Mouse (Mus musculus) c-Kit-positive CD71-negative TER-119-negative erythroid progenitor cells, embryonic 14.5 days (primary cell): ENCODE data around the gene Reep6.

Experiments
- DNase-seq: peaks from one replicate; pipeline ENCODE4 v3.0.0-alpha.2; 2013; ENCODE audit warnings: low read depth

Reep6 gene

GRCm38 (mm10) chr10:80356001-80356682 lies 26.4 kb downstream of the Reep6 start, which contains the start of gene Plk5:
Plk5 (plus strand) TSS chr10:80356459.
- no peak for DNase-seq

GRCm38 (mm10) chr10:80356737-80357136 lies 27.0 kb downstream of the Reep6 start:
- DNase-seq: no peak

DNA sequence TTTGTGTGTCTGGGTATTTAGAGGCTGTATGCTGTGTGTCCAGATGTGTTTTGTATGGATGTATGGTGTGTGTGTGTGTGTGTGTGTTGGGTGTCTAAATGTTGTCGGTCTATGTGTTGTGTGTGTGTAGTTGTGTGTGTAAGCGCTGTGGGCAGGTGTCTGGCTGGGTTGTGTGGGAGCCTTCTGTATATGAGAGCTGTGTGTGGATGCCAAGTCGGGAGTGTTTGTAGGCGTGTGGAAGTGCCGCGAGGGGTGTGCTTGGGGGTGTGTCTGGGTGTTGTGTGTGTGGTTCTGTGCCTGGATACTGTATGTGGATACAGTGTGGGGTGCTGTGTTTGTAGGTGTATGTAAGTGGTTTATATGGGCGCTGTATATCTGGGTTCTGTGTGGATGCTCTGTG lies 27.6 kb downstream of the Reep6 start:
- no peak for DNase-seq

DNA sequence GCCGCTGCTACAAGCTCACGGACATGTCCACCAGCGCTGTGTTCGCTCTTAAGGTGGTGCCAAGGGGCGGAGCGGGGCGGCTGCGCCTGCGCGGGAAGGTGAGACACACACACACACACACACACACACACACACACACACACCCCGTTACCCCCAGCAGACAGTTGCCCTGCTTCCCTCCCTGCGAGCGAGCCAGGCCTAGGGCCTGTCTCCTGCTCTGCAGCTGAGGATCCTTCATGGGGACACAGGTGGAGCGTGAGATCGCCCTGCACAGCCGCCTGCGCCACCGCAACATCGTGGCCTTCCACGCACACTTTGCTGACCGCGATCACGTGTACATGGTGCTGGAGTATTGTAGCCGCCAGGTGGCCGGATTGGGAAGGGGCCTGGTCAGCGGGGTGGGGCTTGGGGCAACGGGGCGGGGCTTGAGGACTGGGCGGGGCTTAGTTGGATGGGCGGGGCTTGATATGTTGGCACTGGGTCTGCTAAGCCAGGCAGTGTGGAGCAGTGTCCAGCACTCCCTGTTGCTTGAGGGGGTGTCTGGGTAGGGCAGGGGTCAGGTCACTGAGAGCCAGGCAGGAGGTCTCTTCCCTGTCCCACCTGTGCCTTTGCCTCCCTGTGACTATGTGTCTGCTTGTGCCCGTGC lies 28.4 kb downstream of the Reep6 start:
- DNase-seq: no peak

DNA sequence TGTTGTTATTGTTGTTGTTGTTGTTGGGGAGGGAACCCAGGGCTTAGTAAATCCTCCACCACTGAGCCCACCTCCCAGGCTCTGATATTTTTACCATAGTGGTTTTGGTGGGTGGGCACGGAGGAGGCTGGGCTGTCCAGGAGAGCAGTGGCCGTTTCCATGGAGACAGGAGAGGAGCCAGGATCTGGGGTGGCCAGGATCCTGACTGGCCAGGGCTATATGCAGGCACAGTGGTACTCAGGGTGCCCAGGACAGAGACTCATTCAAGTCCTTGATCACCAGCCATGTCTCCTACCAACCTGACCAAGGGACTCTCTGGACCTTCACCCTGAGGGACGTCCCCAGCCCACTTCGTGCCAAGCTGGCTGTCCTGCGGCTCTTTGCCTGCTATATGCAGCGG lies 34.0 kb downstream of the Reep6 start:
- no peak for DNase-seq

GRCm38 (mm10) chr10:80365736-80366135 lies 36.0 kb downstream of the Reep6 start:
- DNase-seq: no peak

DNA sequence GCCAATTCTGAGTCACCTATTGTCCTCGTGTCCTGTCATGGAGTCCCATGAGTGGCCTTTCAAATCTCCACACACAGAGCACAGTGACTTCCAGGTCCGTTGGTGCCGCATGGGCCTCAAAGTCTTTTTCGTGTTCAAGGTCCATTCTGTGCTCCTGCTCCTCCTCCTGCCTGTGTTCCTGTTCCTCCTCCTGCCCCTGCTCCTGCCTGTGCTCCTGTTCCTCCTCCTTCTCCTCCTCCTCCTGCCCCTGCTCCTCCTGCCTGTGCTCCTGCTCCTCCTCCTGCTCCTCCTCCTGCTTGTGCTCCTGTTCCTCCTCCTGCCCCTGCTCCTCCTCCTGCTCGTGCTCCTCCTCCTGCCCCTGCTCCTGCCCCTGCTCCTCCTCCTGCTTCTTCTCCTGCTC lies 38.2 kb downstream of the Reep6 start:
- DNase-seq: no peak

- no peak for DNase-seq
Measured at GRCm38 (mm10) chr10:80368392-80368791, 38.6 kb downstream of the Reep6 start.

DNA sequence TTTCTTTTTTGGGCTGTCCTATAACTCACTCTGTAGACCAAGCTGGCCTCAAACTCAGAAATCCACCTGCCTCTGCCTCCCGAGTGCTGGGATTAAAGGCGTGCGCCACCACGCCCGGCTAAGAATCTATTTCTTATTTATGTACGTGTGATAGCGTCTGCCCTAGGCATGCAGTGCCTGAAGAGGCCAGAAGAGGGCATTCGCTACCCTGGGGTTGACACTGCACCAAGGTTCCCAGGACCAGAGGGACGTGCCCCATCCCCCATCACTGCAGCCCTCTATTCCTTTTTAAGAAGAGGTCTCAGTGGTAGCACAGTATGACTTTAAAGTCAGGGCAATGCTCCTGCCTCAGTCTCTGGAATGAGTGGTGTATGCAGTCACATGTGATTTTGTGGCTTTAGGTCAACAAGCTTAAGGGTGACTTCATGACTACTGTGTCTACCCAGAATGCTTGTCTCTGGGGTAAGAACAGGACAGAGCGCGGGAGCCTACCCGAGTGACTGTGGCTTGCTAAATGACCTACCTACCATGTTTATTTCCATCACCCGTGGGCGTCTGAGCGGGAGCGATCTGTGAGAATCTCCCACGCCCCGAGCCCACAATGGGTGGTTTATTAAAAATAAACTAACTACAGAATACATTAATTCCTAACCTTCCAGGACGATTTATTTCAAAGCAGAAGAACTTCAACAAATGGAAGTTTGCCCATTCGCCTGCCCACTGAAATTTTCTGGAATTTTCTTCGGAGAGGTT lies 40.4 kb downstream of the Reep6 start:
- no peak for DNase-seq

- DNase-seq: peak; percentile 50
Measured at GRCm38 (mm10) chr10:80371411-80371966, 41.7 kb downstream of the Reep6 start.

DNA sequence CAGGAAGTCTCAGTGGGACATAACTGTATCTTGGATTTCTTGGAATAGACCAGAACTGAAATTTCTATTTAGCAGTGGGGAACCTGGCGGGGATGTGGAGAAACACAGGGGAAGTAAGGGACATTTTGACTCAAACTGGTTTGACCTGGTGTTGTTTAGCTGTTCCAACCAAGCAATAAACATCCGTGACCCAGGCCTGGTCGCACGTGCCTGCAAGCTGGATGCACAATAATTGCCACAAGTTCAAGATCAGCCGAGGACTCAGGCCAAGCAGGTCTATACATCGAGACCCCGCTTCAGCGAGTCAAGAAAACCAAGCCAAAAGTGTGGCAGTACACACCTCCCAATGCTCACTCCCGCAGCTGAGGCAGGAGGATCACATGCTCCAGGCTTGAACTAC lies 42.2 kb downstream of the Reep6 start:
- DNase-seq: no peak

DNA sequence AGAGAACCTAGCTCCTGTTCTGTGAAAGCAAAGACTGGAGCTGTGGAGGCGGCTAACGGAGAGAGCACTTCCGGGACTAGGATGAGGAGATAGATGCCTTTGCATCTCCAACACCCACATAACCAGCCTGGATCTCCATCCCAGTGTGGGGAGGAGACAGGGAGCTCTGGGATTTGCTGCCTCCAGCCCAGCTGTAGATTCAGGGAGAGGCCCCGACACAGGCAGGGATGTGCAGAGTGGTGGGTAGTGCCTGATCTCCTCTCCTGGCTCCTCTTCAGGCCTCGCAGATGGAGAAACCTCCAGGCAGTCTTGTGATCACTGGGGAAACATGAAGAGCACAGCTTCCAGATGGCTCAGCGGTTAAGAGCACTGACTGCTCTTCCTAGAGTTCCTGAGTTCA lies 43.0 kb downstream of the Reep6 start:
- no peak for DNase-seq

- peak; percentile 79 for DNase-seq
Measured at GRCm38 (mm10) chr10:80374063-80374462, 44.3 kb downstream of the Reep6 start.

DNA sequence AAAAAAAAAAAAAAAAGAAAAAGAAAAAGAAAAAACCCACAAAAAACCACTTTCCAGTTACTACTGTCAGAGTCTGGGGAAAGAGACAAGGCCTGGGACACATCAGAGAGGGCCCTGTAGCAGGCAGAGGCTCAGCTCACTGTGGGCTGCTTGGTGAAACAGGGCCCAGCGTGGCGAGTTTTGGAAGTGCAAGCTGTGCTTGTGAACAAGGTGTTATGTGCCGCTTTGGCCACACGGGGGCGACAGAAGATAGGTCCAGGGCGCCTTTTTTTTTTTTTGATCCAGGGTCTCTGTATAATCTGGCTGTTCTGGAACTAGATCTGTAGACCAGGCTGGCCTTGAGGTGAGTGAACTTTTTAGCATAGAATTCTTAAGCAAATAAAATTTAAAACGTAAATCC lies 46.4 kb downstream of the Reep6 start:
- peak; percentile 89 for DNase-seq

DNA sequence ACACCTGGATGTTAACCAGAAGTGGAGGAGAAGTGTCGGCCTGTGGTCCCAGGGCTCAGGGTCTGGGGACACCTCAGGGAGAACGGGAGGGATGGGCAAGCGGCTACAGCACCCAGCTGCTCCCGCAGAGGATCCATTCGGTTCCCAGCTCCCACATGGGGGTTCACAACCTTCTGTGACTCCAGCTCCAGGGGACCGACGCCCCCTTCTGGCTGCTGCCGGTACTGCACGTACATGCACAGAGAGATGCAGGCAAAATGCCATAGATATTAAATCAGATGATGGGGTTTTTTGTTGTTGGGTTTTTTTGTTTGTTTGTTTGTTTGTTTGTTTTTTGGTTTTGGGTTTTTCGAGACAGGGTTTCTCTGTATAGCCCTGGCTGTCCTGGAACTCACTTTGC lies 48.0 kb downstream of the Reep6 start:
- DNase-seq: no peak

DNA sequence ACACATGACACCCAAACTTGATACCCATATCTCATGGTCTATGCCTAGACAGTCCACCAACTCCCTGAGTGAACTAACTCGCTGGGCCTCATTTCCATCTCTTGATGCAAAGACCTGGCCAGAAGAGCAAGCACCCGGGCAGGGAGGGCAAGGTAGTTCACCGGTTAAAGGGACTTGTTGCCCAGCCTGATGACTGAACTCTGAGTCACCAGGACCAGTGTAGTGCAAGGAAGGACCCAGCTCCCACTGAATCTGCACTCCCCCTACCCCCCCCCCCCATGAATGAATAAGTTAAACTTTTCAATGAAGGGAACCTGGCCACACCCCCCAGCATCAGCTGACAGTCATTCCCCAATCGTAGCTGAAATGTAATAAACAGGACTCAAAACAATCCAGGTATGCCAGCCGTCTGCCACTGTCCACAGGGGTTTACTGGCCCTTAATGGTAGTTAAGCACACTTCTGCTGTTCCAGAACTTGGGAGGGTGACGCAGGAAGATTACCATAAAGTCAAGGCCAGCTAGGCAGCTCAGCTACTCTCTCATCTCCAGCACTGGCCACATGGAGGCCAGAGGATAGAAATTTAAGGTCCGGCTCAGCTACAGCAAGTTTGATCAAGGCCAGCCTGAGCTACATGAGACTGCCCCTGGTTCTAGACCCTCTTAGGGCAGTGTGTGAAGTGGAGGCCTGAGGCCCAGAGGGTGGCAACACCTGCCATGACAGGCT lies 53.0 kb downstream of the Reep6 start:
- no peak for DNase-seq

- DNase-seq: no peak
Measured at GRCm38 (mm10) chr10:80383431-80383830, 53.7 kb downstream of the Reep6 start.

- DNase-seq: no peak
Measured at GRCm38 (mm10) chr10:80384115-80384639, 54.4 kb downstream of the Reep6 start.

DNA sequence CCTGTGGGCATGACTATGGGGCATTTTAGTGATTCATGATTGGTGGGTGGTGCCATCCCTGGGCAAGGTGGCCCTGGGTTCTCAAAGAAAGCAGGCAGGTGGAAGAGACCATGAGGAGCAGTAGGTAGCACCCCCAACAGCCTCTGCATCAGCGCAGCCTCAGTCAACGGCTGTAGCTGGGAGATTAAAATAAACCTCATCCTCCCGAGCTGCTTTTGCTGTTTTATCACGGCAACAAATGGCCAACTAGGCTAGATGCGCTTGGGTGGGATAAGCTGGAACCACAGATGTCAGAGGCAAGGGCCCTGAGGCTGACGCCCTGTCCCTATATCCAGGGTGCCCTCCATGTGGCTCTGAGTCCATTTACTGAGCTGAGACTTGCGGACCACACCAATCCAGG lies 55.0 kb downstream of the Reep6 start:
- no peak for DNase-seq

DNA sequence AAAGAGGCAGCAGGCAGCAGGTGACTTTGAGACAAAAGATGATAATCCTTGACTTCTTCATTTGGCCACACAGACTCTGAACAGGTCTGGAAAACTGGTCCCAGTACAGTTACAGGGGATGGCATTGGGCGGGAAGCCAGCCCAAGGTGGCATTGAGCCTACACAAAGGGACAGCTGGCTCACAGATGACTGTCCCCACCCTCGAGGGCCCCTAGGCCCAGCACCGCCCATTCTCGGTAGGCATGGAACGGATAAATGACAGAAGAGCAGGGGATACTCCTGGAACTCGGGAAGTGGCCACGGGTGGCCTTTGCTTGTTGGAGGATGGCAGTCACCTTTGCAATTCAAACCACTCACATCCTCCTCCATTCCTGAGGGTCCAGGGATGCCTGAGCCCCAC lies 55.6 kb downstream of the Reep6 start:
- no peak for DNase-seq
